Mouse (Mus musculus) kidney, embryonic 15.5 days (tissue): ENCODE data around the gene Cacybp. TPM values are rescaled to one million over a fixed set of nuclear protein-coding genes. Genes with fewer than 3 reads are reported as not detected.

ENCODE experiments used
- polyA plus RNA-seq: library from polyadenylated mRNA; unstranded; fragments of >200 nt; fragmentation: Nextera tagmentation; extraction: Ambion mirVana; gene quantifications from 2 replicates; pipeline ENCODE4 v1.2.1, GENCODE M21; 2015

Gene Cacybp
- polyA plus RNA-seq, 1 experiment from 2014 or later: 229 TPM

Other genes with a start within 250 kb of the Cacybp start
- 20.5 and 26.0 TPM in 2 replicates for gene 4930523C07Rik, start 168.5 kb downstream of the Cacybp start, polyA plus RNA-seq
- 0.57 and 0.81 TPM in 2 replicates for gene Tnn, start 59.3 kb downstream of the Cacybp start, polyA plus RNA-seq
- gene Mrps14, start 17.7 kb downstream of the Cacybp start, polyA plus RNA-seq: 256 and 291 TPM in 2 replicates